Comparison of ENCODE assay signal across 9 mouse cellular contexts in genomic region chr2:156497915-156498314, GRCm38 (mm10). TPM values are rescaled to one million over a fixed set of nuclear protein-coding genes. Genes with fewer than 3 reads are reported as not detected.
DNase-seq lines count a peak whose midpoint lies in the region; TF ChIP-seq lines count a peak whose summit lies in the region.
"Had no signal": no experiment of that assay in that cellular context is flagged by ENCODE, and none has a peak within 500 bp of the region (broad histone marks: within the 10 kb centered on the region; RNA-seq: fewer than 3 reads in every experiment).

No protein-coding gene starts in this region.

- DNase-seq in ovary, postnatal 36 days (ENCODE audit: low spot score), result peak; percentile 61
- DNase-seq in ovary, postnatal 10 days (ENCODE audit: low spot score), result no peak
- peak; percentile 82 for DNase-seq in adipocyte (ENCODE audit: low spot score)
- DNase-seq in cerebellum, adult 9-11 months, result peak; percentile 75
- DNase-seq in gastrocnemius, postnatal 36 days, result peak; percentile 38 to 60
- DNase-seq in liver, adult 2 months (ENCODE audit: extremely low read depth, low read depth, low spot score), result peak; percentile 37
- no peak for DNase-seq in urinary bladder, adult 2 months (ENCODE audit: low spot score)

- no peaks in the 10 kb centered on the region for H3K27me3 ChIP-seq in liver, adult 2 months (ENCODE audit: control insufficient read depth, insufficient read depth, low read length)
- H3K27me3 ChIP-seq: heart, embryonic 13.5 days had no signal

- no peak overlapping the region for H3K27ac ChIP-seq in liver, adult 2 months (replicated peaks; ENCODE audit: insufficient read depth, low read depth, low read length)
- H3K27ac ChIP-seq in olfactory bulb, adult 2 months (ENCODE audit: insufficient read depth, low read depth, low read length), result no peak overlapping the region
- H3K27ac ChIP-seq: heart, embryonic 13.5 days had no signal

- H3K79me2 ChIP-seq in liver, adult 2 months (ENCODE audit: control insufficient read depth, insufficient read depth, low read length), result no peaks in the 10 kb centered on the region

- no peak for TF ChIP-seq POLR2A in liver, adult 2 months (IDR thresholded peaks at IDR 0.05; ENCODE audit: extremely low read depth, insufficient read depth, low read length)
- TF ChIP-seq POLR2A in olfactory bulb, adult 2 months (IDR thresholded peaks at IDR 0.05; ENCODE audit: insufficient read depth, low read depth, low read length), result no peak

- no peak overlapping the region for H3K4me3 ChIP-seq in liver, adult 2 months (ENCODE audit: insufficient read depth, low read depth, low read length)
- H3K4me3 ChIP-seq in olfactory bulb, adult 2 months (ENCODE audit: insufficient read depth, low read depth, low read length), result no peak overlapping the region
- H3K4me3 ChIP-seq: heart, embryonic 13.5 days had no signal

- H3K36me3 ChIP-seq in liver, adult 2 months (ENCODE audit: control insufficient read depth, insufficient read depth, low read length), result no peaks in the 10 kb centered on the region

- no peaks in the 10 kb centered on the region for H3K4me1 ChIP-seq in liver, adult 2 months (ENCODE audit: control insufficient read depth, insufficient read depth, low read length)
- H3K4me1 ChIP-seq in olfactory bulb, adult 2 months (ENCODE audit: control insufficient read depth, insufficient read depth, low read length), result peaks cover 13% of the 10 kb centered on the region

- no peak overlapping the region for H3K9ac ChIP-seq in liver, adult 2 months (ENCODE audit: low read depth, low read length)
- H3K9ac ChIP-seq: heart, embryonic 13.5 days had no signal

- 60% methylated on average over 5 of the region's 5 CpGs for WGBS in liver, adult 2 months
- WGBS in olfactory bulb, adult 2 months, result 51% methylated on average over 5 of the region's 5 CpGs

- peak; percentile 82 for TF ChIP-seq CTCF in liver, adult 2 months (IDR thresholded peaks at IDR 0.05; ENCODE audit: low read depth, low read length)
- peak; percentile 48 for TF ChIP-seq CTCF in olfactory bulb, adult 2 months (IDR thresholded peaks at IDR 0.05; ENCODE audit: insufficient read depth, low read depth, low read length)

- intact Hi-C loops in gastrocnemius, postnatal 36 days (cut with DNase I), result loop anchor here (5.0 kb wide), 2 partner anchors 76 to 156 kb away; partner anchors contain the start of gene Epb41l1

RNA-seq across cellular contexts. Expression of gene Aar2, which starts 49.5 kb away (rescaled TPM):
- 10 to 100 TPM; 18.6 to 19.1 TPM for total RNA-seq in gastrocnemius, postnatal 36 days (2021)
- 10.4 and 11.5 TPM in 2 replicates for total RNA-seq in liver, adult 2 months (2014; rRNA removed)
- polyA plus RNA-seq in liver, adult 2 months (2012; rRNA removed), result 20.0 and 31.1 TPM in 2 replicates
- polyA plus RNA-seq in olfactory bulb, adult 2 months (2012; ENCODE audit: insufficient read depth, insufficient read length, low replicate concordance, missing spikeins), result not detected in 2 replicates
- polyA plus RNA-seq in urinary bladder, adult 2 months (2012; rRNA removed), result 18.6 and 20.4 TPM in 2 replicates

Comparison
In these comparisons a context has a peak if more than half of its experiments do, and no peak if none do; other contexts are left out.
1. DNase-seq: peak in ovary, postnatal 36 days (single experiment), adipocyte (single experiment), cerebellum, adult 9-11 months (single experiment), gastrocnemius, postnatal 36 days (2 of 2) and liver, adult 2 months (single experiment); none in ovary, postnatal 10 days (single experiment) and urinary bladder, adult 2 months (single experiment).
2. RNA of gene Aar2, which starts 49.5 kb away (polyA plus RNA-seq): 20.0 to 31.1 TPM in liver, adult 2 months and 18.6 to 20.4 TPM in urinary bladder, adult 2 months; not detected in olfactory bulb, adult 2 months; every median in the first group is over 10 times any median in the second.